Comparison of ENCODE assay signal across 8 mouse cellular contexts in genomic region chr7:140138021-140138310, GRCm38 (mm10). TPM values are rescaled to one million over a fixed set of nuclear protein-coding genes. Genes with fewer than 3 reads are reported as not detected.
A peak's percentile ranks its signal among the peaks of the same experiment; 100 is the strongest.
DNase-seq lines count a peak whose midpoint lies in the region; ATAC-seq and TF ChIP-seq lines count a peak whose summit lies in the region.

No protein-coding gene starts in this region.

- WGBS in heart, postnatal 0 days, result 0% methylated on average over 8 of the region's 8 CpGs
- WGBS in bone marrow, adult 2 months, result 1% methylated on average over 8 of the region's 8 CpGs
- WGBS in hindbrain, embryonic 11.5 days, result 2% methylated on average over 8 of the region's 8 CpGs
- WGBS in midbrain, embryonic 11.5 days, result 1% methylated on average over 8 of the region's 8 CpGs

- peak overlapping the region; percentile 95 for H3K4me2 ChIP-seq in heart, postnatal 0 days (ENCODE audit: low read depth, low read length)
- peak overlapping the region; percentile 88 for H3K4me2 ChIP-seq in hindbrain, embryonic 11.5 days (replicated peaks; ENCODE audit: low read depth, low read length)
- H3K4me2 ChIP-seq in midbrain, embryonic 11.5 days, result peak overlapping the region; percentile 96

- H3K27ac ChIP-seq in heart, postnatal 0 days (ENCODE audit: low read depth), result peak overlapping the region; percentile 84
- peak overlapping the region; percentile 62 for H3K27ac ChIP-seq in bone marrow, adult 2 months (ENCODE audit: control insufficient read depth, insufficient read depth, low read depth, low read length, poor library complexity)
- 0 out of 2 replicates have a peak overlapping the region, but pooled peaks have one; percentile 30 for H3K27ac ChIP-seq in hindbrain, embryonic 11.5 days (ENCODE audit: low read depth, low read length)
- H3K27ac ChIP-seq in midbrain, embryonic 11.5 days (ENCODE audit: low read depth, low read length), result no peak overlapping the region

- no peaks in the 10 kb centered on the region for H3K9me3 ChIP-seq in heart, postnatal 0 days (replicated peaks; ENCODE audit: control insufficient read depth, low read length)
- no peaks in the 10 kb centered on the region for H3K9me3 ChIP-seq in hindbrain, embryonic 11.5 days (ENCODE audit: control insufficient read depth, low read length)
- H3K9me3 ChIP-seq in midbrain, embryonic 11.5 days (ENCODE audit: control insufficient read depth, low read length), result no peaks in the 10 kb centered on the region

- TF ChIP-seq CTCF in heart, postnatal 0 days (IDR thresholded peaks at IDR 0.05; ENCODE audit: low read depth), result no peak
- TF ChIP-seq CTCF in bone marrow, adult 2 months (IDR thresholded peaks at IDR 0.05; ENCODE audit: control insufficient read depth, insufficient read depth, low read length), result no peak

- H3K9ac ChIP-seq in heart, postnatal 0 days (replicated peaks; ENCODE audit: low read depth, low read length), result peak overlapping the region; percentile 72
- H3K9ac ChIP-seq in hindbrain, embryonic 11.5 days (ENCODE audit: low read depth, low read length), result peak overlapping the region; percentile 85
- H3K9ac ChIP-seq in midbrain, embryonic 11.5 days (ENCODE audit: low read length), result peak overlapping the region; percentile 81

- H3K4me1 ChIP-seq in heart, postnatal 0 days (ENCODE audit: control insufficient read depth, insufficient read depth), result peaks cover 7% of the 10 kb centered on the region
- peaks cover 3% of the 10 kb centered on the region; the same call in 1 of the 2 replicates for H3K4me1 ChIP-seq in bone marrow, adult 2 months (ENCODE audit: control insufficient read depth, insufficient read depth, low read length)
- H3K4me1 ChIP-seq in hindbrain, embryonic 11.5 days (replicated peaks; ENCODE audit: control insufficient read depth, insufficient read depth, low read length), result no peaks in the 10 kb centered on the region
- H3K4me1 ChIP-seq in midbrain, embryonic 11.5 days (ENCODE audit: control insufficient read depth, insufficient read depth, low read length), result peaks cover 6% of the 10 kb centered on the region

- H3K4me3 ChIP-seq in heart, postnatal 0 days (ENCODE audit: low read depth, low read length), result peak overlapping the region; percentile 83
- peak overlapping the region; percentile 77 for H3K4me3 ChIP-seq in bone marrow, adult 2 months (replicated peaks; ENCODE audit: control insufficient read depth, low read depth, low read length)
- H3K4me3 ChIP-seq in hindbrain, embryonic 11.5 days (ENCODE audit: low read depth, low read length), result peak overlapping the region; percentile 78
- H3K4me3 ChIP-seq in midbrain, embryonic 11.5 days (ENCODE audit: low read depth, low read length), result peak overlapping the region; percentile 59

- 0 out of 2 replicates have a peak, but pooled peaks have one; percentile 2 for ATAC-seq in heart, postnatal 0 days (ENCODE audit: insufficient read depth, low read depth)
- no peak for ATAC-seq in hindbrain, embryonic 11.5 days (ENCODE audit: low FRiP score)
- no peak for ATAC-seq in midbrain, embryonic 11.5 days (ENCODE audit: low FRiP score)

- H3K36me3 ChIP-seq in heart, postnatal 0 days (replicated peaks; ENCODE audit: control insufficient read depth, insufficient read depth, low read length), result no peaks in the 10 kb centered on the region
- no peaks in the 10 kb centered on the region for H3K36me3 ChIP-seq in hindbrain, embryonic 11.5 days (ENCODE audit: control insufficient read depth, insufficient read depth, low read length)
- no peaks in the 10 kb centered on the region for H3K36me3 ChIP-seq in midbrain, embryonic 11.5 days (ENCODE audit: control insufficient read depth, insufficient read depth, low read length)

- TF ChIP-seq POLR2A in bone marrow, adult 2 months (IDR thresholded peaks at IDR 0.05; ENCODE audit: borderline replicate concordance, control insufficient read depth, low read depth, low read length), result no peak

- no peak for TF ChIP-seq EP300 in heart, postnatal 0 days (IDR thresholded peaks at IDR 0.05; ENCODE audit: low read depth)

- H3K27me3 ChIP-seq in heart, postnatal 0 days (ENCODE audit: control insufficient read depth, insufficient read depth, low read length), result no peaks in the 10 kb centered on the region
- no peaks in the 10 kb centered on the region for H3K27me3 ChIP-seq in hindbrain, embryonic 11.5 days (ENCODE audit: control insufficient read depth, insufficient read depth, low read length)
- no peaks in the 10 kb centered on the region for H3K27me3 ChIP-seq in midbrain, embryonic 11.5 days (ENCODE audit: control insufficient read depth, insufficient read depth, low read length)

- DNase-seq in heart, postnatal 0 days (ENCODE audit: low spot score), result no peak
- no peak for DNase-seq in heart, adult 8-10 months (ENCODE audit: low spot score)
- no peak for DNase-seq in hindbrain, embryonic 11.5 days (ENCODE audit: low spot score)
- DNase-seq in midbrain, embryonic 11.5 days (ENCODE audit: low spot score, missing footprints), result peak; percentile 91
- DNase-seq in T-cell, adult 2 months (ENCODE audit: low spot score), result no peak
- no peak for DNase-seq in gastrocnemius, postnatal 25 days
- DNase-seq in testis, postnatal 14 days (ENCODE audit: low spot score), result no peak

RNA-seq across cellular contexts. Expression of gene Mtg1, which starts 0.6 kb away (rescaled TPM):
- total RNA-seq in heart, postnatal 0 days (2014; rRNA removed; ENCODE audit: low replicate concordance), result 9.2 and 53.7 TPM in 2 replicates
- polyA plus RNA-seq in heart, postnatal 0 days (2015; fragmentation: Nextera tagmentation; extraction: Ambion mirVana), result 31.2 and 33.1 TPM in 2 replicates
- 10 to 100 TPM; 24.2 to 32.4 (median 29.3) TPM for total RNA-seq in heart, adult 8-10 months (2022)
- polyA plus RNA-seq in bone marrow, adult 2 months (2011; ENCODE audit: insufficient read depth, insufficient read length, low replicate concordance, missing spikeins), result 16.8 and 20.2 TPM in 2 replicates
- 22.0 and 32.2 TPM in 2 replicates for polyA plus RNA-seq in hindbrain, embryonic 11.5 days (2014; fragmentation: Nextera tagmentation; extraction: Ambion mirVana)
- polyA plus RNA-seq in midbrain, embryonic 11.5 days (2014; fragmentation: Nextera tagmentation; extraction: Ambion mirVana), result 21.4 and 31.2 TPM in 2 replicates
- 10 to 100 TPM; 21.7 to 24.6 TPM for total RNA-seq in gastrocnemius, postnatal 25 days (2021)

RNA-seq across cellular contexts. Expression of gene Sprn, which starts 16.7 kb away (rescaled TPM):
- total RNA-seq in heart, postnatal 0 days (2014; rRNA removed; ENCODE audit: low replicate concordance), result 0.61 TPM in 1 of 2 replicates, not detected in the other
- polyA plus RNA-seq in heart, postnatal 0 days (2015; fragmentation: Nextera tagmentation; extraction: Ambion mirVana), result 0.16 and 0.25 TPM in 2 replicates
- 1 to 10 TPM in 1 of 4 experiments, under 1 TPM in 3; 0.23 to 1.2 (median 0.64) TPM for total RNA-seq in heart, adult 8-10 months (2022)
- not detected in 2 replicates for polyA plus RNA-seq in bone marrow, adult 2 months (2011; ENCODE audit: insufficient read depth, insufficient read length, low replicate concordance, missing spikeins)
- polyA plus RNA-seq in hindbrain, embryonic 11.5 days (2014; fragmentation: Nextera tagmentation; extraction: Ambion mirVana), result 0.94 and 1.9 TPM in 2 replicates
- polyA plus RNA-seq in midbrain, embryonic 11.5 days (2014; fragmentation: Nextera tagmentation; extraction: Ambion mirVana), result 0.59 and 0.89 TPM in 2 replicates
- under 1 TPM; 0.20 to 0.21 TPM for total RNA-seq in gastrocnemius, postnatal 25 days (2021)

RNA-seq across cellular contexts. Expression of gene Echs1, which starts 21.7 kb away (rescaled TPM):
- total RNA-seq in heart, postnatal 0 days (2014; rRNA removed; ENCODE audit: low replicate concordance), result 265 and 332 TPM in 2 replicates
- 344 and 349 TPM in 2 replicates for polyA plus RNA-seq in heart, postnatal 0 days (2015; fragmentation: Nextera tagmentation; extraction: Ambion mirVana)
- 100 to 1,000 TPM; 476 to 541 (median 510) TPM for total RNA-seq in heart, adult 8-10 months (2022)
- 15.5 and 25.8 TPM in 2 replicates for polyA plus RNA-seq in bone marrow, adult 2 months (2011; ENCODE audit: insufficient read depth, insufficient read length, low replicate concordance, missing spikeins)
- polyA plus RNA-seq in hindbrain, embryonic 11.5 days (2014; fragmentation: Nextera tagmentation; extraction: Ambion mirVana), result 168 and 184 TPM in 2 replicates
- polyA plus RNA-seq in midbrain, embryonic 11.5 days (2014; fragmentation: Nextera tagmentation; extraction: Ambion mirVana), result 163 and 178 TPM in 2 replicates
- 100 to 1,000 TPM; 120 to 132 TPM for total RNA-seq in gastrocnemius, postnatal 25 days (2021)

RNA-seq across cellular contexts. Expression of gene Paox, which starts 22.4 kb away (rescaled TPM):
- 8.1 and 11.8 TPM in 2 replicates for total RNA-seq in heart, postnatal 0 days (2014; rRNA removed; ENCODE audit: low replicate concordance)
- polyA plus RNA-seq in heart, postnatal 0 days (2015; fragmentation: Nextera tagmentation; extraction: Ambion mirVana), result 8.5 and 8.7 TPM in 2 replicates
- total RNA-seq in heart, adult 8-10 months (2022), result 1 to 10 TPM; 2.2 to 4.0 (median 2.6) TPM
- 9.4 and 11.6 TPM in 2 replicates for polyA plus RNA-seq in bone marrow, adult 2 months (2011; ENCODE audit: insufficient read depth, insufficient read length, low replicate concordance, missing spikeins)
- 15.2 and 15.8 TPM in 2 replicates for polyA plus RNA-seq in hindbrain, embryonic 11.5 days (2014; fragmentation: Nextera tagmentation; extraction: Ambion mirVana)
- 12.1 and 14.7 TPM in 2 replicates for polyA plus RNA-seq in midbrain, embryonic 11.5 days (2014; fragmentation: Nextera tagmentation; extraction: Ambion mirVana)
- total RNA-seq in gastrocnemius, postnatal 25 days (2021), result 1 to 10 TPM; 4.2 to 4.8 TPM

RNA-seq across cellular contexts. Expression of gene Olfr522, which starts 26.6 kb away (rescaled TPM):
- not detected in 2 replicates for total RNA-seq in heart, postnatal 0 days (2014; rRNA removed; ENCODE audit: low replicate concordance)
- not detected in 2 replicates for polyA plus RNA-seq in heart, postnatal 0 days (2015; fragmentation: Nextera tagmentation; extraction: Ambion mirVana)
- not detected for total RNA-seq in heart, adult 8-10 months (2022)
- polyA plus RNA-seq in bone marrow, adult 2 months (2011; ENCODE audit: insufficient read depth, insufficient read length, low replicate concordance, missing spikeins), result not detected in 2 replicates
- not detected in 2 replicates for polyA plus RNA-seq in hindbrain, embryonic 11.5 days (2014; fragmentation: Nextera tagmentation; extraction: Ambion mirVana)
- not detected in 2 replicates for polyA plus RNA-seq in midbrain, embryonic 11.5 days (2014; fragmentation: Nextera tagmentation; extraction: Ambion mirVana)
- total RNA-seq in gastrocnemius, postnatal 25 days (2021), result not detected
